Mouse (Mus musculus): ENCODE measurements around the gene Cfap126.
"Not testable (repeated sequence)": the region's sequence is repeated elsewhere in the genome, so short reads cannot be mapped to it uniquely, and the experiment has no call there.

- TF ChIP-seq CTCF (conservative IDR thresholded peaks at IDR 0.05; ENCODE audit: low read length); POU5F1 (IDR thresholded peaks at IDR 0.05; ENCODE audit: borderline replicate concordance, low read length): not testable (repeated sequence)
Measured at GRCm38 (mm10) chr1:171074283-171074682, 39.4 kb upstream of the Cfap126 start.

Data from E14TG2a.4 (cell line).